In the genomic region with DNA sequence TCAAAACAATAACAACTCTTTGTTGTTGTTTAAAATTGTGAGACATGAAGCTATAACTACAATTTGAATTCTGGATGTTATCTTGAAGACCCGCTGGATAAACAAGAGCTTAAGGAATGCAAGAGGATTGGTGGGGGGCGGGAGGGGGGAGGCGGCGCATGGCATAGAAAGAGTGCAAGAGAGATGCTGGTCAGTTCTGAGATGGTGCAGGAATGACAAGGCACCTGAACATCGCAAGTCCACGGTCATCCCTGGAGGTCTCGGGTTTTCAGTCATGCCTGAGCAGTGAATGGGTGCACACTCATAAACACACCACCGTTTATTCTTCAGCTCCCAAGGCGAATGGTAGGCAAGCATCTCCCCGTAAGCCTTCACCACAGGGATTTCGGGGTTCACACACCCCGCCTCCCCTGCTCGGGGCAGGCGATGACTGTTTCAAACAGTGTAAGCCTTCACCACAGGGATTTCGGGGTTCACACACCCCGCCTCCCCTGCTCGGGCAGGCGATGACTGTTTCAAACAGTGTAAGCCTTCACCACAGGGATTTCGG, we compare ENCODE assay signal across 8 mouse cellular contexts. TPM values are rescaled to one million over a fixed set of nuclear protein-coding genes. Genes with fewer than 3 reads are reported as not detected.
A peak's percentile ranks its signal among the peaks of the same experiment; 100 is the strongest.
DNase-seq lines count a peak whose midpoint lies in the region; ATAC-seq lines count a peak whose summit lies in the region.

No protein-coding gene starts in this region.

- intact Hi-C loops in heart, postnatal 36 days (cut with DNase I): loop anchor here (5.0 to 10.0 kb wide), 2 partner anchors 84 to 122 kb away; no protein-coding TSS in a partner anchor

- H3K4me1 ChIP-seq in heart, embryonic 14.5 days (ENCODE audit: control insufficient read depth in 2 of 2, insufficient read depth in 2 of 2, low read length in 2 of 2): peaks cover 0 to 2% of the 10 kb centered on the region in 2 experiments; a peak in 1 of 4 replicates
- H3K4me1 ChIP-seq in hindbrain, embryonic 12.5 days: peaks cover 7% of the 10 kb centered on the region; the same call in 1 of the 2 replicates
- H3K4me1 ChIP-seq in midbrain, embryonic 16.5 days (ENCODE audit: control insufficient read depth, insufficient read depth, low read length): peaks cover 10% of the 10 kb centered on the region

- H3K9ac ChIP-seq in heart, embryonic 14.5 days (ENCODE audit: low read length): peak overlapping the region; percentile 71; the same call in 1 of the 2 replicates
- H3K9ac ChIP-seq in hindbrain, embryonic 12.5 days: peak overlapping the region; percentile 82
- H3K9ac ChIP-seq in midbrain, embryonic 16.5 days (ENCODE audit: low read depth, low read length): peak overlapping the region; percentile 91

- peak overlapping the region; percentile 8 to 64; a peak in 2 of 4 replicates for H3K4me3 ChIP-seq in heart, embryonic 14.5 days (ENCODE audit: control insufficient read depth in 1 of 2, insufficient read depth in 1 of 2, low read depth in 1 of 2, low read length in 2 of 2)
- H3K4me3 ChIP-seq in hindbrain, embryonic 12.5 days: peak overlapping the region; percentile 69
- peak overlapping the region; percentile 97 for H3K4me3 ChIP-seq in midbrain, embryonic 16.5 days (ENCODE audit: low read depth, low read length)

- no peak for DNase-seq in heart, postnatal 36 days
- peak; percentile 21 to 34 for DNase-seq in cerebellum, postnatal 10 days
- no peak for DNase-seq in urinary bladder, adult 2 months (ENCODE audit: low spot score)
- no peak for DNase-seq in gastrocnemius, postnatal 25 days
- no peak for DNase-seq in spleen, adult 18-20 months

- H3K27ac ChIP-seq in heart, embryonic 14.5 days (replicated peaks in 1 of 2; ENCODE audit: control insufficient read depth in 1 of 2, insufficient read depth in 1 of 2, low read depth in 2 of 2, low read length in 2 of 2): no peak overlapping the region
- no peak overlapping the region for H3K27ac ChIP-seq in hindbrain, embryonic 12.5 days
- H3K27ac ChIP-seq in midbrain, embryonic 16.5 days (ENCODE audit: low read length): peak overlapping the region; percentile 85; the same call in 1 of the 2 replicates

- ATAC-seq in heart, embryonic 14.5 days (ENCODE audit: insufficient number of reproducible peaks, insufficient read depth, low FRiP score, low read depth): no peak
- ATAC-seq in hindbrain, embryonic 12.5 days (ENCODE audit: low FRiP score): peak; percentile 11
- peak; percentile 30 for ATAC-seq in midbrain, embryonic 16.5 days

- peak overlapping the region; percentile 99 for H3K4me2 ChIP-seq in heart, embryonic 14.5 days (ENCODE audit: low read length)
- H3K4me2 ChIP-seq in hindbrain, embryonic 12.5 days (replicated peaks): peak overlapping the region; percentile 92
- peak overlapping the region; percentile 61 for H3K4me2 ChIP-seq in midbrain, embryonic 16.5 days (ENCODE audit: low read length)

- no peaks in the 10 kb centered on the region for H3K9me3 ChIP-seq in heart, embryonic 14.5 days (ENCODE audit: control insufficient read depth, low read length)
- H3K9me3 ChIP-seq in hindbrain, embryonic 12.5 days (replicated peaks): no peaks in the 10 kb centered on the region
- no peaks in the 10 kb centered on the region for H3K9me3 ChIP-seq in midbrain, embryonic 16.5 days (replicated peaks; ENCODE audit: control insufficient read depth, low read length, poor library complexity, severe bottlenecking)

- peaks cover 26% of the 10 kb centered on the region for H3K27me3 ChIP-seq in heart, embryonic 14.5 days (ENCODE audit: control insufficient read depth, insufficient read depth, low read length)
- H3K27me3 ChIP-seq in hindbrain, embryonic 12.5 days: 0 out of 2 replicates have a peak, but pooled peaks cover 7% of the 10 kb centered on the region
- no peaks in the 10 kb centered on the region for H3K27me3 ChIP-seq in midbrain, embryonic 16.5 days (ENCODE audit: control insufficient read depth, insufficient read depth, low read depth, low read length)

- 3% methylated on average over 19 of the region's 19 CpGs for WGBS in heart, embryonic 14.5 days
- WGBS in hindbrain, embryonic 12.5 days: 3% methylated on average over 19 of the region's 19 CpGs
- WGBS in midbrain, embryonic 16.5 days: under 1% methylated on average over 19 of the region's 19 CpGs

- H3K36me3 ChIP-seq in heart, embryonic 14.5 days (ENCODE audit: control insufficient read depth, insufficient read depth, low read length): no peaks in the 10 kb centered on the region
- H3K36me3 ChIP-seq in hindbrain, embryonic 12.5 days: no peaks in the 10 kb centered on the region
- H3K36me3 ChIP-seq in midbrain, embryonic 16.5 days (ENCODE audit: control insufficient read depth, insufficient read depth, low read length): no peaks in the 10 kb centered on the region

RNA-seq across cellular contexts. Expression of a gene that starts 1.2 kb away (rescaled TPM):
- 1.6 and 2.0 TPM in 2 replicates for polyA plus RNA-seq in heart, embryonic 14.5 days (2014; fragmentation: Nextera tagmentation; extraction: Ambion mirVana)
- total RNA-seq in heart, postnatal 36 days (2021): 1 to 10 TPM; 5.2 to 10.0 TPM
- polyA plus RNA-seq in hindbrain, embryonic 12.5 days (2016; fragmentation: Nextera tagmentation; extraction: Ambion mirVana): 25.7 and 28.5 TPM in 2 replicates
- 66.2 and 69.4 TPM in 2 replicates for polyA plus RNA-seq in midbrain, embryonic 16.5 days (2015; fragmentation: Nextera tagmentation; extraction: Ambion mirVana)
- 4.2 and 5.2 TPM in 2 replicates for polyA plus RNA-seq in urinary bladder, adult 2 months (2012; rRNA removed)
- total RNA-seq in gastrocnemius, postnatal 25 days (2021): 1 to 10 TPM; 4.7 to 7.6 TPM

Comparison
In these comparisons a context has a peak if more than half of its experiments do, and no peak if none do; other contexts are left out.
1. H3K4me3 ChIP-seq: peak in every context shown above with its lines; median percentile 97 in midbrain, embryonic 16.5 days; 69 in hindbrain, embryonic 12.5 days; 36 in heart, embryonic 14.5 days.
2. DNase-seq: peak in cerebellum, postnatal 10 days (2 of 2); none in heart, postnatal 36 days (0 of 2), urinary bladder, adult 2 months (single experiment), gastrocnemius, postnatal 25 days (single experiment) and spleen, adult 18-20 months (0 of 2).
3. Peak in every context shown above with its lines, with median percentiles within 50 percentile points of each other: H3K4me2 ChIP-seq and H3K9ac ChIP-seq.